Mouse (Mus musculus): ENCODE results near the gene Ocrl. TPM values are rescaled to one million over a fixed set of nuclear protein-coding genes. Genes with fewer than 3 reads are reported as not detected.

Ocrl gene
- total RNA-seq, 1 experiment from 2014 or later = 38.7 TPM

GRCm38 (mm10) chrX:47971366-47972128, 59.4 kb downstream of the Ocrl start:
- ATAC-seq (replicated peaks; ENCODE audit: low read depth, poor library complexity, severe bottlenecking) = no peak

- ATAC-seq (replicated peaks; ENCODE audit: low read depth, poor library complexity, severe bottlenecking) = peak; percentile 99
These were observed 64.4 kb downstream of the Ocrl start for GRCm38 (mm10) chrX:47976551-47976950.

- no peak for ATAC-seq (replicated peaks; ENCODE audit: low read depth, poor library complexity, severe bottlenecking)
These were observed 64.9 kb downstream of the Ocrl start for GRCm38 (mm10) chrX:47977078-47977477.

- peak; percentile 65 for ATAC-seq (replicated peaks; ENCODE audit: low read depth, poor library complexity, severe bottlenecking)
These were observed 72.9 kb downstream of the Ocrl start for GRCm38 (mm10) chrX:47985000-47985619.

- ATAC-seq (replicated peaks; ENCODE audit: low read depth, poor library complexity, severe bottlenecking) = no peak
These were observed 75.8 kb downstream of the Ocrl start for GRCm38 (mm10) chrX:47988024-47988423.

GRCm38 (mm10) chrX:47992606-47993005, 80.4 kb downstream of the Ocrl start:
- ATAC-seq (replicated peaks; ENCODE audit: low read depth, poor library complexity, severe bottlenecking) = peak; percentile 90

GRCm38 (mm10) chrX:47998412-47998811, 86.2 kb downstream of the Ocrl start:
- no peak for ATAC-seq (replicated peaks; ENCODE audit: low read depth, poor library complexity, severe bottlenecking)

GRCm38 (mm10) chrX:48001151-48001550, 89.0 kb downstream of the Ocrl start:
- ATAC-seq (replicated peaks; ENCODE audit: low read depth, poor library complexity, severe bottlenecking) = no peak

- no peak for ATAC-seq (replicated peaks; ENCODE audit: low read depth, poor library complexity, severe bottlenecking)
These were observed 92.6 kb downstream of the Ocrl start for GRCm38 (mm10) chrX:48004786-48005185.

GRCm38 (mm10) chrX:48006062-48006461, 93.9 kb downstream of the Ocrl start:
- no peak for ATAC-seq (replicated peaks; ENCODE audit: low read depth, poor library complexity, severe bottlenecking)

GRCm38 (mm10) chrX:48011656-48012055, 99.5 kb downstream of the Ocrl start:
- no peak for ATAC-seq (replicated peaks; ENCODE audit: low read depth, poor library complexity, severe bottlenecking)

Other genes with a start within 250 kb of the Ocrl start
- not detected in 2 replicates for gene Smarca1, start 19.4 kb upstream of the Ocrl start, total RNA-seq (2017)
- 0.32 and 0.78 TPM in 2 replicates for gene Apln, start 122.5 kb downstream of the Ocrl start, total RNA-seq (2017)
- gene Xpnpep2, start 196.3 kb downstream of the Ocrl start, total RNA-seq (2017) = not detected in 2 replicates
- 96.2 and 103 TPM in 2 replicates for gene Sash3, start 234.0 kb downstream of the Ocrl start, total RNA-seq (2017)